Mouse (Mus musculus) left cerebral cortex, adult 18-20 months (tissue): ENCODE data around the gene Ankrd63. TPM values are rescaled to one million over a fixed set of nuclear protein-coding genes. Genes with fewer than 3 reads are reported as not detected.

Experiments used
- DNase-seq, 2 experiments: peaks; one replicate each; pipeline ENCODE4 v3.0.0; 2021 to 2022; ENCODE audit warnings: low spot score in 2 of 2, mixed read lengths in 1 of 2
- long read RNA-seq, 2 experiments: library from polyadenylated mRNA; stranded (forward); transcript quantifications; one replicate each; pipeline ENCODE4 v2.0.0; 2021
- total RNA-seq, 2 experiments: library from RNA; stranded (reverse); gene quantifications; 2 replicates each; pipeline ENCODE4 v1.2.3; 2021

Gene Ankrd63
- 10 to 100 TPM; 27.5 to 33.7 TPM for total RNA-seq
- long read RNA-seq, experiment 1, full-length matches to known transcripts: 36 of 36 reads
- long read RNA-seq, experiment 1, partial matches to known transcripts: 0 of 36 reads
- long read RNA-seq, experiment 1, other reads (novel, unspliced or antisense): 0 of 36 reads
- long read RNA-seq, experiment 2, full-length matches to known transcripts: 13 of 14 reads
- long read RNA-seq, experiment 2, partial matches to known transcripts: 0 of 14 reads
- long read RNA-seq, experiment 2, other reads (novel, unspliced or antisense): 1 of 14 reads

DNA sequence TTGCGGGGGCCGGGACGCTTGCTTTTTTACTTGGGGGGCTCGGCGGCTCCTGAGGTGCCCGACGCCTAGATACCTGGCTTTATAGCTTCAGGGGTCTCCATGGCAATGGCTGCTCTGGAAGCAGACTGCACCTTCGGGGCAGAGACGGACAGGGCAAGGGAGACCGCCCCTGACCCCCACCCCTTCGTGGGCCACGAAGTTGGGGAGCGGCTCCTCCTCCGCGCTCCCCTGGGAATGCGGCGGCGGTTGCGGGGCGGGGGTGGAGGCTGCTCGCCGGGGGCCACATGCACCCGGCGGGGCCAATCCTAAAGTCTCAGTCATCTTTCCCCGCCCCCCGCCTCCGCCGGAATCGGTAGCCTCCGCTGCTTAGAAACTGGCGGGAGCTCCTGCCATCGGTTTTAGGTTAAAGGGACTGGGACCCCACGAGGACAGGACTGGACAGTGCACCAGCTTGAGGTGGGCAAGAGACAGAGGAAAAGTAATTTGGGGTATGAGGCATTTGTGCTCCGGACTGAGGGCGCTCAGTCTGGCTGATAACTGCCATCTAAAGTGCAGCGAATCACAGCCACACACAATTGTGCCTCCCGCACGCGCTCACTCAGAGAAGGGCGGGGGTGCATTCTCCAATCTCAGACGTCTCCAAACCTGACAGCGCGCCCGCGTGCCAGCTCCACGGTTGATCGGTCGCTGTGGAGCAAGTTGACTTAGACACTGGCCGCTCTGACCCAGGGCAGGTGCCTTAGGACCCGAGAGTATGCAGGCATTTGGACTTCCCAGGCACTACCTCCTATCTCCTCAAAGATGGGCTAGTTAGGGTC is at the start of gene Ankrd63:
TSS of gene Ankrd63 (minus strand) at position 51 of the 818 bp plus-strand sequence.
- peak; percentile 44 to 58 for DNase-seq

DNA sequence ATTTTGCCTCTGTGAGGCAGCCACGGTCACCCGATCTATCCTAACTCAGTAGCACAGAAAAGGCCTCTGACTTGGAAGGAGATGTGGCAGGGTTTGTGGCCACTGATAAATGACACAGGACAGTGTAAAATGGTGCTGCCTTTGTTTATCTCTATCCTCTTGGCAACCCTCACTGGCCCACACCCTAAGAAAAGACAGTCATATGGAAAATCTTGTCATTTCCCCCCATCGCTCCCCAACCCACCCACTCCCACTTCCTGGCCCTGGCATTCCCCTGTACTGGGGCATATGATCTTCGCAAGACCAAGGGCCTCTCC is 49.0 kb upstream of the Ankrd63 start:
- no peak for DNase-seq

DNA sequence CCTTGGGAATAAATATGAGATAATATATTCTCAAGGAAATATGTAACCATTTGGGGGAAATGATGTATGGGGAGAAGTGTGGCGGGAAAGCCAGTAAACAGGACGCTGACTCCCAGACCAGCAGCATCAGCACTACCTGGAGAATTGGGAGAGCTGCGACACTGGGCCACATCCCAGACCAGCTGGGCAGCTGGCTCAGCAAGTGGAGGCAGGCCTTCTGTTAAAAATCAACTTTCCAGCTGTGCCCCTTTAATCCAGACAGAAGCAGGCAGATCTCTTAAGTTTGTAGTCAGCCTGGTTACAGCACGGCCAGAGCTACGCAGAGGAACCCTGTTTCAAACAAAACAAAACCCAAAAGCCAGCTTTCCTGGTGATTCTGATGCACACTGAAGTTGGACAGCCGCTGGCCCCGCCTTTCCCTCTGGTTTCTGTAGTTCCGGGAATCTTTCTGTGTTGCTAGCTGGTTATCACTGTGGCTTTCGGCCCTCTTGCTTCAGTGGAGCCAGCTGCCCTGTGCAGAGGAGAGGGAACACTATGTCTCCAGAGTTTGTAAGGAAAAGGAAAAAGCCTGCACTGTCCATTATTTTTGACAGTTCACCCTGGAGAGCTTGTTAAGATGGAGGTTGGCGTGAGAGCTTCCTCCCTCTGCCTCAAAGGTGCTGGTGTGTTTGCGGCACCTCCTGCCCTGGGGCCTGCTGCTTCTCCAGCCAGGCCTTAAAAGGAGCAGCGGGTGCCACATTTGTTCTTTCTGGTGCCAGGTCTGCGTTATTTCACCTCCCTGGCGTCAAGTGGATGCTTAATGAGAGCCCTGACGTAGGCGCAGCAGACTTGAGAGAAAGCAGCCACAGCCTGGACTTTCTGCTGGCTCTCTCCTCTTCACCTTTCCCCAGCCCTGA is 48.4 kb upstream of the Ankrd63 start:
- DNase-seq: no peak

DNA sequence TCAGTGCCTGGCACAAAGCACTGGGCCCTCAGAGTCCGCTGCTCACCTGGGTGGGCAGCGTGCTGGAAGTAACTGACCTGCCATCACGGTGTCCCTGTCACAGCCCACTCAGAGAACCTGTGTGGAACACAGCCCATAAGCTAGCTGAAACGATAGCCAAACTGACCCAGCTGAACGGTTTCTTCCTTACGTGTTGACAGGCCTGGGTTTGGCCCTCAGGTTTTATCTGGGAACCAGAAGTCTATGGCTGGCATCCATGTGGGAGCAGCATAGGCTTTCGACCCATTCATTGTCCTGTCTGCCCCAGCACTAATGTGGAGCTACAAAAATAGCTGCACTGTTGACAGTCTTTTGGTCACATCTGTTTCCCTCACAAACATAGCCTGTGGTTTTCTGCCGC is 46.7 kb upstream of the Ankrd63 start:
- no peak for DNase-seq

DNA sequence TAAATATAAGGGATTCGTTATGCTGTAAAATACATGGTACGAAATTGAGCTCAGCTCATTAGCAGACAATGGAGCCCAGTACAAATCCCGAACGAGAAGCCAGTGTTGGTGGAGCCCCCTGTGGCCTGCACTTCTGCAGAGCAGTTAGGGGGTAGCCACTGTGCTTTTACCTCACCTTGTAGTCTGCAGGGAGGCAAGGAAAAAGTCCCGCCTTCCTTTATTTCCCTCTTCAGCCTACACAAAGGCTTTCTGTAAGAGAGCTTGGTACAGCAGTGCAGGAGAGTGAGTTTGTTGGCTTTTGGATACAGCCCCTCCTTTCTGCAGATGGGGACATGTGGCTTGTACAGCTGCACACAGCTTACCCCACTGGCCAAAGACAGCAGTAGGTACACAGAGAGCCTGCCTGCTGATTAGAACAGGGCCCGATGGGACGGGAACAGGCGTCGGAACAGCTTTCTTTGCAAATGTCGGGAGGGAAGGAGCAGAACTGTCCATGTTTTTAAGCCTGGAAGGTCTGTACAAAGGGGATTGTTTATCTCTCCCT is 45.6 kb upstream of the Ankrd63 start:
- DNase-seq: no peak

DNA sequence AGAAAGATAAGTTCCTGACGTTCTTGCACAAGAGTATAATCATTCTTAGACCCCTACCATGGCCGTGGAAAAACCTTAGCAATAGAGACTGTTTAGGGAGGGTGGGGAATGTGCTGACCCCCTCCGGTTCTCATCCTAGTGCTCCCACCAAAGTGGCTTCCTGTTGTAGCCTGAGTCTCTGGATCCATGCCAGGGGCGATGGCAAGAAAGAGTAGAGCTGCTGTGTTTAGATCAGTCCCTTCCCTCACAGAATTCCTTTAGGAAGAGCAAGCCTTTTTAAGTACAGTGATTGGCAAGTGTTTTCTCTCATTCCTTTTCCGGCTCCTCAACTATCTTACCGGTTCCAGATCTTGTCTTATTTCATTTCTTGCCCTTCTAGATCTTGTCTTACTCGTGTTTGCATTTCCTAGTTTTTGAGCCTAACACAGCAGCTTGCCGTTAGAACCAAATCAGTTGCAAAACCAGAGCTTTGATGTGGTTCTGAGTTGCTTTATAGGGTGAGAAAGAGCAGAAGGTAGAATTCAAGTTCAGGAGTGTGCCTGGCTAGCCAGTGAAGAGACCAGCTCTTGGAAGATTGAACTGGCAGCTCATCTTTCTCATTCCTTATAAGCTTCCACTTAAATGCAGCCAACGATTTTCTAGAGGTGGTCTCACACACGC is 43.7 kb upstream of the Ankrd63 start:
- DNase-seq: no peak

DNA sequence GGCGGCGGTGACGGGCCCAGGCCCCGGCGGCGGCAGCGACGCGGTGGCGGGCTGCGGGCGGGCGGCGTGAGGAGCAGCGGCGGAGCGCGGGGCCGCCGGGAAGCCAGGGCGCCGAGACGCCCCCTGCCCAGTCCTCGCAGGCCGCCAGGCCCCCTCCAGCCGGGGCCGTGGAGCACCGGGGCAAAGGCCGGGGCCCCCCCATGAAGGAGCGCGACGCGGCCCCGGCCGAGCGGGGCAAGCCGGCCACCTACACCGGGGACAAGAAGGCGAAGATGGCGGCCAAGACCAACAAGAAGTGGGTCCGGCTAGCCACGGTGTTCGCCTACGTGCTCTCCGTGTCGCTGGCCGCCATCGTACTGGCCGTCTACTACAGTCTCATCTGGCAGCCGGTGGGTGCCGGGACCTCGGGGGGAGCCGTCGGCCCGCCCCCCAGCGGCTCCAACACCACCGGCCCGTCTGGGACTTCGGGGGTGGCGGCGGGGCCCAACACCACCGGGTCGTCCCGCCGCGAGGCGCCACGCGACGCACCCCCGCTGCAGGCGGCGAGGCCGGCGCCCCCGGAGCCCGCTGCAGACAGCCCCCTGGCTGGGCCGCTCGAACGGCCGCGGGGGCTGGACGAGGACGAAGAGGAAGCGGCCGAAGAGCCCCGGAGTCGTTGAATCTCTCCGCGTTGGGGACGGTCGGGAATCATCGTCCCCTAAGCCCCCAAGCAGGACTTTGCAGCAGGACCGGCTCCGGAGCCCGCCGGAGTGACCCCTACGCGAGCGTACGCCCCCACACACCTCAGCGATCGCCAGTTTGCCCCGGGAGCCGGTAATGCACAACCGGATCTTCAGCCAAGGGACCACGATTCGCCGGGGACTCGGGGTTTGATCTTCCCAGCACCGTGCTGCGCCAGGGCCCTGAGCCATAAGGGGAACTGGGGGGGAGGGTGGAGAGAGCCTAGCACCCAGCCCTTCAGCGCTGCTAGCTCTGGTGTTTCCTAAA is 42.4 kb upstream of the Ankrd63 start:
- peak in 1 of 2 experiments; percentile 33 for DNase-seq

DNA sequence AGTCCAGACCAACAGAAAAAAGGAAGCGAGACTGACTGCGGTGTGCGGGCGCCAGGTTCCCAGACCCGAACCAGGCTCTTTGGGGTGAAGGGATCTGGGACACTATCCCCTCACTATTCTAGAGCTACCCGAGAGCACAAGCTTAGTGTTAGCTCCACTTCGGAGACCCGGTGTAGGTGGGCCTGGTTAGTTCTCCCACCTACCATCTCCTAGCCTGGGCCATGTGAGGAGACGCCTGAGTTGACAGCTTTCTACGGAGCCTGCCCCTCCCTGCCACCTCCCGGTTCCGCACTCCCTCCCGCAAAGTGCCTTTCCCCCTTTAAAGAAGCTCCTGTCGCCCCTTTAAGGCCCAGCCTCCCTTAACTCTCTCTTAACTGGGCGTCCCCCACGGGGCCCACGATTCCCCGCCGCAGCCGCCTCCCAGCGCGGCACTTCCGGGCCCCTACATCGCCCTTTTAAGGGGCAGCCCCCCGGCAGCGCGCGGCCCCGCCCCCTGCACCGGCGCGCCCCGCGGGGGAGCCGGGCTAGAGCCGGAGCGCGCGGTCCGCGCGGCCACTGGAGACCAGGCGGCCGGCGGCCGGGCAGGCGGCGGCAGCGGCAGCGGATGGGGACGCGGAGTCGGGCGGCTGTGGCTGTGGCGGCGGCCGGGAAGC is 41.6 kb upstream of the Ankrd63 start, which contains the start of gene Inafm2:
TSS of gene Inafm2 (plus strand) at position 527 of the 653 bp plus-strand sequence.
- DNase-seq: peak; percentile 85 to 91

DNA sequence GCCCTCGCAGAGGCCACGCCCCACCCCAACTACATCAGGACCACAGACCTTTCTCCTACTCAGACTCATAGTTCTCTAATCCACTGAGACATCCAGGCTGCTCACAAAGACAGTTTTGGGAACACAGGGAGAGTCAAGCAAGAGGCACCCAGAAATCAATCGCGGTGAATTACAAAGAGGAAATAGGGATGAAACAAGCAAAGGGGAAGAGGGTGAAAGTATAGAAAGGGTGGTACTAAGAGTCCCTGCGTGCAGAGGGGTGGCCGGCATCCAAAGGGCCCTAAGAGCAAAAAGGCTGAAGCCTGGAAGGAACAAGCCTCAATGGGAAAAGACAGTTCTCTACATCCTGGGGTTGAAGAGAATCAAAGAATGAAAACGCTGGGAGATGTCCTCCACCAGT is 40.9 kb upstream of the Ankrd63 start:
- DNase-seq: no peak

DNA sequence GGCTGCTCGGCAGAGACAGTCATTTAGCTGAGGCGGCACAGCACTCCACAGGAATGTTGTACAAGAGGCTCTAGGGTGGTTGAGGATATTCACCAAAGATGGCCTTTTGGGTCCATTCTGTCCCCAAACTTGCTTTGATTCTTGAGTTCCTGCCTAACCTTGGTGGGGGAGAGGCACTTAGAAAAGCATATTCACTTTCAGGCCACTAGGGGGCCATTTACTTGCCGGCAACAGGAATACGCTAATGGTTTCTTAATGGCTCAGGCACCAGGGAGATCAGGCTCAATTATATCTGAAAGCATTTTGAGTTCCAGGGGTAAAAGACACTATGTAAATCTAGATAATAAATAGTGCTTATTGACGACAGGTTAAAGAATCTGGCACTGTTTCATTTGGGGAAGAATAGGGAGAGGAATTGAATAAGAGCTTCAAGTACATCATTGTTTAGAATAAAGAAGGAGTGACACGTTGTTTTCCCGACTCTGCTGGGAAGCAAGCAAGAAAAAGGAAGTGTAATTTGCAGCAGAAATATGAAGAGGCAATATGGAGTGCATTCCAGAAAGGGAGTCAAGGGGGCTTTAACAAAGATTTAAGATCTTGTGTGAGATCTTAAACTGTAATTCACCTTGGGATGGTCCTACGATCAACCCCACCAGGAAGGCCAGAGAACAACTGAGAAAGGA is 39.6 kb upstream of the Ankrd63 start:
- no peak for DNase-seq

DNA sequence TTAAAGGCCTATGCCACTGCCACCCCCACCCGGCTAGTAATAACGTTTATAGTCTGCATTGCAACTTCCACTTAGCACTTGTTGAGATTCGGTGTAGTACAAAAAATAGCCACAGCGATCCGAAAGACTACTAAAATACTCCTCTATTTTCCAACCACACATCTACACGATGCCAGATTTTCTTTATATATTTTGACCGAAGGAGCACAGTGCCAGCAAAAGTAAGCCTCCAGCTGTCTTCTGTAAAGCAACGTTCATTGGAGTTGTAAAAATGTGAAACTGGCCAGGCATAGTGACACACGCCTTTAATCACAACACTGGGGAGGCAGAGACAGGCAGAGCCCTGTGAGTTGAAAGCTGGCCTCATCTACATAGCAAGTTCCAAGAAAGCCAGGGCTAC is 37.4 kb upstream of the Ankrd63 start:
- peak in 1 of 2 experiments; percentile 44 for DNase-seq

DNA sequence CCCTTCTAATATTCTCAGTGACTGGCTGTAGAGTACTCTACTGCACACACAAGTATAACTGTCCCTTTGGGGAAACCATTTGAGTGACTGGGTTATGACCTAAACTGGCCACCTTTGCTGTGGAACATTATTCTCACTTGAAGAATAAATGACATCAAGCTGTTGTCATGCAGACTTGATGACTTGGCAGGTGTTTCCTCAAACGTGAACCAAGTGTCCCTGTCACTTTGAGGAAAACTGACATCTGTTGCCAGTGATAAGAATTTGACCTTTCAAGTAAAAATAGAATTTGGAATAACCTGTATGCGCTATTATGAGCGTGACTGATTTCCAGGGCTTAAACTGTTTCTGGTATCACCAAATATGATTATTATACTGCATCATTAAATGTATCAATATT is 36.6 kb upstream of the Ankrd63 start:
- no peak for DNase-seq

DNA sequence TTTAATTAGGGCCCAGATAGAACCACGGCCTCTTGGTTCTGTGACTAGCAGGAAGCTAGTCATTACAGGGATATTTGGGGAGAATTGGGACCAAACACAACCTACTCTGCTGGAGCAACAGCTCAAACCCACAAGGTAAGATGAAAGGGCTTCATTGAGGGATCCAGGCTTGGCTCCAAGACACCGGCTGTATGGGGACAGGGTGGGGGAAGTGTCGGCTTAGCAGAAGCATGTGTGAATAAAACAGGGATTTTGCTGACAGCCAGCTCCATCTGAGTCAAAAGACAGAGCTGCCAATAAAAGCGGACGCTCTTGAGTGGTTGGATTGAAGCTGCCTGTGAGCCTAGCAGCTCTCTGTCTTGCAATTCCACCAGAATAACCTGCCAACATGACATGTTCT is 29.6 kb upstream of the Ankrd63 start:
- DNase-seq: no peak

DNA sequence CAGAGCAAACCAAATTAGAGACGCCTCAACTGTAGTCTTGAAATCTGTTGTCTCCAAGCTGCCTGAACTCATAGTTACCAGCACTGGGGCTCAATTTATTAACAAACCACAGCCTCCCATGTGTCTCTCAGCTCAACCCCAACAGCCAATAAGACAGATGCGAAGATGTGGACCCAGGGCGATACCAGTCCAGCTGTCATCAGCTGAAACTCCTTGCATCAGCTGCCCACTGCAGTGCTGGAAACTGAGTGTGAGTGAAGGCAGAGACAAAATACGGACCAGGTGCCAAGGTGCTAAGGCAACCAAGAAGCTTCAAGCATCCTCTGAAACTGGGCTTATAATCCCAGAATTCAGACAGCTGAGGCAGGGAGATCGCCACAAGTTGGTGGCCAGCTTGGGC is 28.2 kb upstream of the Ankrd63 start:
- no peak for DNase-seq

DNA sequence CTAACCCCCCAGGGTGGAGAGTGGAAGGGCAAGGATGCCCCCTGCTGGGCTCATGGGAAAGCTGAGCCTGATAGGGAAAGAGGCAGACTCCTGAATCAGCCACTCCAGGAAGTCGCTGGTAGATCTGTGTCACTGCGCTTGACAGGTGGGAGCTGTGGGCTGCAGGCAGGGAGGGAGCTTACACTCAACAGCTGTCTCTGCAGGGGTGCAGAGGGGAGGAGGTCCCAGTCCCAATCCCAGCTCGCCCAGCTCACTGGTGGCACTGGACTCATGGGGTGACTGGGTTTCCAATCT is 26.8 kb upstream of the Ankrd63 start:
- peak; percentile 75 to 83 for DNase-seq

DNA sequence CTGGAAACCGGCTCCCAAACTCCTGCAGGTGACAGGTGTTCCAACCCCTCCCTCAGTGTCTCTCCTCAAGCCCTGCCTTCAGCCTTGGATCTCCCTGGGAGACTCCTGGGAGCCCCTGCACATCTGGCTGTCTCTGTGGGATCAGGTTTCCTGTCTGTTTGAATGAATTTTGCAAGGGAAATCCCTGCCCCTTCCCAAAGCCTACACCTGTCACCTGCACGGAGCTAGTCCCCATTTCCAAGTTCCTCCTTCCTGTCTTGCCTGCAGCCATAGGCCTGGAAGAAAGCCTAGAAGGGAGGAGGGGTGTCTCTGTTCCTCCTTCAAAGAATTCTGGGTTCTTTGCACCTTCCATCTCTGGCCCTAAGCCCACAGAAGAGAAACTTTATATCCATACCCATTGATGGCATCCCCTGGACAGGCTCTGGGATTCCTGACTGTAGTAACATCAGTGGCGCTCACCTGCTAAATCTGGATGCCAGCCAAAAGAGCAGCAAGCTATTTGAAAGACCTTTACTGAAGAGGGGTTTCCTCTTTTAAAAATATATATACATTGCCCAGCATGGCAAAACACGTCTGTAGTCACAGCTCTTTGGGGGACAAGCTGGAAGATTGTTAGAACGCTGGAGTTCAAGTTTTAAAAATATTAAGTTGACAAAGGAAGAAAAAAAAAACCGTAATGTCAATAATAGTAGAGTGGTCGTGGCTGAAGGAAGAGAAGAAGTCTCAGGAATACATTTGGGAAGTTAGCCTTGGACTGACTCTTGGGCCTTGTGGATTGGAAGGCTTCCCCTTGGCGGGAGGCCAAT is 26.3 kb upstream of the Ankrd63 start:
- DNase-seq: no peak

DNA sequence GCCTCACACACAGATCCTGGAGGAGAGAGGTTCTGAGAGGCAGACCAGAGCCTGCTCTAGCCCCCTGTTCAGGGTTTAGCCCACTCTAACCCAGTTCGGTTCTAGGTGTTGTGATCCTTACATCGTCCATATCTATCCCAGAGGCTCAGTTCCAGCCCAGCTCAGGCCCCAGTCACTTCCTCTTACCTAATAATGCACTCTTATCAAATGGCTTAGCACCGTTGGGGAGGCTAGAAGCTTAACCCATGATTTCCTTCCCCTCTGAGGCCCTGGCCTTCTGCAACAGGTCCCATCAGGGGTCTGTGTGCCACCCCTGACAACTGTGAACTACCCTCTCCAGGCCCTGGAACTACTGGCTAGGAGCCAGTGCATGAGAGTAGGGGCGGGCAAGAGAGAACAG is 25.4 kb upstream of the Ankrd63 start:
- DNase-seq: no peak

DNA sequence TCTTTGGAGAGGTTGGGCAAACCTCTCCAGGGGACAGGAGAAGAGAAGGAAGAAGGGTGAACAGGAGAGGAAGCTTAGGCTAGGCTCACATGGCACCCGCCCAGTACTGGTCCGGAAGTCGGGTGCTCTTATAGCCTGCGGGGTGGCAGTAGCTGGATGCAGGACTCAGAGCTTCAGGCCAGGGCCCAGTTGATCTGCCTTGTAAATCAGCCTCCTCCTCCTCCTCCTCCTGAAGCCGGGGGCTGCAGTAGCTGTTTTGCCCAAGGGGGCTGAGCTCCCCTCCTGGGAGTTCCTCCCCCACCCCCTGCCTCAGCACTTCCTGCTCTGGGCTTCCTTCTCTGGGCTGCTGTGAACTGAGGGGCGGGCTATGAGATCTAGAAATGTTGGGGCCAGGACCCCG is 24.6 kb upstream of the Ankrd63 start, which contains the start of gene Plcb2:
TSS of gene Plcb2 (minus strand) at position 102 of the 400 bp plus-strand sequence.
- DNase-seq: no peak
